Mouse (Mus musculus) stomach, postnatal 0 days (tissue): ENCODE data around the gene Gm43738. TPM values are rescaled to one million over a fixed set of nuclear protein-coding genes. Genes with fewer than 3 reads are reported as not detected.

Experiments
- ATAC-seq: fragments of 200-750 bp; cut with Nextera tagmentation; 2 replicates; pipeline ENCODE4 v1.8.0; 2017; ENCODE audit not compliant: low FRiP score, low TSS enrichment
- DNase-seq: peaks from one replicate; pipeline ENCODE4 v3.0.0-alpha.2; 2016; ENCODE audit warnings: low spot score
- H3K27ac ChIP-seq: fragments of 300-500 bp; sonication (generic); replicated peaks from 2 replicates; pipeline ENCODE4 v1.5.1; 2014; ENCODE audit warnings: mild to moderate bottlenecking, control low read depth
- H3K27me3 ChIP-seq: fragments of 300-500 bp; sonication (generic); 2 replicates; pipeline ENCODE4 v1.6.1; 2014; ENCODE audit warnings: low read length; ENCODE audit not compliant: control insufficient read depth, insufficient read depth
- H3K36me3 ChIP-seq: fragments of 300-500 bp; sonication (generic); 2 replicates; pipeline ENCODE4 v1.6.1; 2014; ENCODE audit warnings: low read length, mixed read lengths; ENCODE audit not compliant: control insufficient read depth, insufficient read depth
- H3K4me1 ChIP-seq: fragments of 300-500 bp; sonication (generic); replicated peaks from 2 replicates; pipeline ENCODE4 v1.6.1; 2014; ENCODE audit warnings: antibody characterized with exemption; ENCODE audit not compliant: control insufficient read depth, insufficient read depth
- H3K4me2 ChIP-seq: fragments of 300-500 bp; sonication (generic); replicated peaks from 2 replicates; pipeline ENCODE4 v1.6.1; 2014; ENCODE audit warnings: low read depth, mild to moderate bottlenecking, control low read depth, moderate library complexity
- H3K4me3 ChIP-seq: fragments of 300-500 bp; sonication (generic); 2 replicates; pipeline ENCODE4 v1.5.1; 2014; ENCODE audit warnings: low read depth, low read length, control low read depth
- H3K9ac ChIP-seq: fragments of 300-500 bp; sonication (generic); 2 replicates; pipeline ENCODE4 v1.6.1; 2014; ENCODE audit warnings: mild to moderate bottlenecking, low read length, control low read depth, mixed read lengths
- H3K9me3 ChIP-seq: fragments of 300-500 bp; sonication (generic); 2 replicates; pipeline ENCODE4 v1.6.1; 2016; ENCODE audit warnings: low read length; ENCODE audit not compliant: control insufficient read depth
- CTCF ChIP-seq: IDR thresholded peaks from 2 replicates; pipeline ENCODE4 v1.5.1; 2016; ENCODE audit warnings: antibody characterized with exemption, low read depth, mild to moderate bottlenecking, moderate library complexity
- EP300 ChIP-seq: optimal IDR thresholded peaks from 2 replicates; pipeline ENCODE3; 2016; ENCODE audit warnings: antibody characterized with exemption
- WGBS: fragments of 180-500 bp; shearing (Covaris S2); extraction: QIAGEN DNeasy Blood & Tissue Kit; methylation state at CpG from one replicate; pipeline ENCODE4 v1.1.7; 2014; 5-methylcytosine and 5-hydroxymethylcytosine counted together
- polyA plus RNA-seq: library from polyadenylated mRNA; unstranded; fragments of >200 nt; fragmentation: Nextera tagmentation; extraction: Ambion mirVana; gene quantifications from 2 replicates; pipeline ENCODE4 v1.2.1, GENCODE M21; 2015

Gm43738 gene
- polyA plus RNA-seq, 1 experiment from 2014 or later: 0.17 TPM

GRCm38 (mm10) chr3:89090694-89091655 lies 9.9 kb downstream of the Gm43738 start:
- peak; percentile 53 for ATAC-seq
- peak; percentile 87 for DNase-seq
- H3K4me2 ChIP-seq: peak overlapping the region; percentile 100
- under 1% methylated on average over 62 of the region's 74 CpGs for WGBS
- no peaks in the 10 kb centered on the region for H3K9me3 ChIP-seq
- peak overlapping the region; percentile 73 for H3K9ac ChIP-seq
- peak overlapping the region; percentile 64 for H3K4me3 ChIP-seq
- H3K36me3 ChIP-seq: peaks cover 8% of the 10 kb centered on the region; the same call in 1 of the 2 replicates
- H3K4me1 ChIP-seq: peaks cover 9% of the 10 kb centered on the region; the same call in 1 of the 2 replicates
- H3K27ac ChIP-seq: peak overlapping the region; percentile 91
- peak; percentile 87 for TF ChIP-seq CTCF
- peak; percentile 5 for TF ChIP-seq EP300
- H3K27me3 ChIP-seq: no peaks in the 10 kb centered on the region

- WGBS: under 1% methylated on average over 35 of the region's 40 CpGs
- peak; percentile 93 for DNase-seq
- peaks cover 3% of the 10 kb centered on the region; the same call in 1 of the 2 replicates for H3K36me3 ChIP-seq
- peak overlapping the region; percentile 73 for H3K9ac ChIP-seq
- peak; percentile 87 for ATAC-seq
- H3K27ac ChIP-seq: peak overlapping the region; percentile 91
- no peaks in the 10 kb centered on the region for H3K27me3 ChIP-seq
- peak overlapping the region; percentile 64 for H3K4me3 ChIP-seq
- peaks cover 9% of the 10 kb centered on the region; the same call in 1 of the 2 replicates for H3K4me1 ChIP-seq
- TF ChIP-seq CTCF (no peak), EP300 (no peak)
- no peaks in the 10 kb centered on the region for H3K9me3 ChIP-seq
- H3K4me2 ChIP-seq: peak overlapping the region; percentile 100
These were observed 10.9 kb downstream of the Gm43738 start for GRCm38 (mm10) chr3:89089882-89090591.

GRCm38 (mm10) chr3:89088974-89089373 lies 11.9 kb downstream of the Gm43738 start:
- Histone ChIP-seq H3K36me3 (no peaks in the 10 kb centered on the region; the same call in 1 of the 2 replicates), H3K4me3 (peak overlapping the region; percentile 64), H3K9ac (peak overlapping the region; percentile 64), H3K27me3 (no peaks in the 10 kb centered on the region), H3K4me2 (peak overlapping the region; percentile 100), H3K9me3 (no peaks in the 10 kb centered on the region), H3K27ac (no peak overlapping the region; the same call in 1 of the 2 replicates), H3K4me1 (peaks cover 9% of the 10 kb centered on the region; the same call in 1 of the 2 replicates)
- ATAC-seq: no peak
- WGBS: 54% methylated on average over 14 of the region's 14 CpGs
- TF ChIP-seq EP300 (no peak), CTCF (no peak)
- no peak for DNase-seq

GRCm38 (mm10) chr3:89087338-89088110 lies 13.4 kb downstream of the Gm43738 start:
- DNase-seq (peak; percentile 91), ATAC-seq (peak; percentile 16; the same call in 1 of the 2 replicates)
- Histone ChIP-seq H3K36me3 (no peaks in the 10 kb centered on the region; the same call in 1 of the 2 replicates), H3K4me3 (no peak overlapping the region), H3K4me1 (peaks cover 9% of the 10 kb centered on the region; the same call in 1 of the 2 replicates), H3K27ac (no peak overlapping the region), H3K9ac (no peak overlapping the region), H3K9me3 (no peaks in the 10 kb centered on the region), H3K4me2 (peak overlapping the region; percentile 39), H3K27me3 (no peaks in the 10 kb centered on the region)
- peak; percentile 84 for TF ChIP-seq CTCF
- TF ChIP-seq EP300: no peak
- WGBS: 24% methylated on average over 21 of the region's 21 CpGs

GRCm38 (mm10) chr3:89084654-89085190 lies 16.2 kb downstream of the Gm43738 start:
- Histone ChIP-seq H3K4me3 (no peak overlapping the region), H3K4me1 (peaks cover 6% of the 10 kb centered on the region; the same call in 1 of the 2 replicates), H3K36me3 (no peaks in the 10 kb centered on the region; the same call in 1 of the 2 replicates), H3K27ac (no peak overlapping the region), H3K27me3 (no peaks in the 10 kb centered on the region), H3K9me3 (no peaks in the 10 kb centered on the region), H3K4me2 (no peak overlapping the region), H3K9ac (no peak overlapping the region)
- WGBS: 84% methylated on average over 12 of the region's 12 CpGs
- no peak for DNase-seq
- no peak for ATAC-seq
- TF ChIP-seq CTCF: no peak
- TF ChIP-seq EP300: no peak
